Mouse (Mus musculus) neural tube, embryonic 13.5 days (tissue): ENCODE data around the gene Olfr902. TPM values are rescaled to one million over a fixed set of nuclear protein-coding genes. Genes with fewer than 3 reads are reported as not detected.

Experiments used
- polyA plus RNA-seq: library from polyadenylated mRNA; unstranded; fragments of >200 nt; fragmentation: Nextera tagmentation; extraction: Ambion mirVana; gene quantifications from 2 replicates; pipeline ENCODE4 v1.2.1, GENCODE M21; 2015

Olfr902 gene
- polyA plus RNA-seq, 1 experiment from 2014 or later = not detected

Other genes starting within 250 kb of the Olfr902 start
- not detected in 2 replicates for gene Olfr893, start 239.3 kb upstream of the Olfr902 start, polyA plus RNA-seq
- not detected in 2 replicates for gene Olfr894, start 229.6 kb upstream of the Olfr902 start, polyA plus RNA-seq
- not detected in 2 replicates for gene Olfr143, start 194.9 kb upstream of the Olfr902 start, polyA plus RNA-seq
- not detected in 2 replicates for gene Olfr895, start 179.8 kb upstream of the Olfr902 start, polyA plus RNA-seq
- not detected in 2 replicates for gene Olfr896-ps1, start 156.5 kb upstream of the Olfr902 start, polyA plus RNA-seq
- not detected in 2 replicates for gene Olfr25, start 118.6 kb upstream of the Olfr902 start, polyA plus RNA-seq
- gene Olfr898, start 99.2 kb upstream of the Olfr902 start, polyA plus RNA-seq = not detected in 2 replicates
- gene Olfr250, start 80.8 kb upstream of the Olfr902 start, polyA plus RNA-seq = not detected in 2 replicates
- gene Olfr251, start 70.6 kb upstream of the Olfr902 start, polyA plus RNA-seq = not detected in 2 replicates
- not detected in 2 replicates for gene Olfr147, start 46.0 kb upstream of the Olfr902 start, polyA plus RNA-seq
- gene Olfr901, start 18.2 kb upstream of the Olfr902 start, polyA plus RNA-seq = not detected in 2 replicates
- gene Olfr904, start 15.5 kb downstream of the Olfr902 start, polyA plus RNA-seq = not detected in 2 replicates
- gene Olfr905, start 23.5 kb downstream of the Olfr902 start, polyA plus RNA-seq = not detected in 2 replicates
- not detected in 2 replicates for gene Olfr906, start 39.4 kb downstream of the Olfr902 start, polyA plus RNA-seq
- gene Olfr907, start 48.1 kb downstream of the Olfr902 start, polyA plus RNA-seq = not detected in 2 replicates
- gene Olfr911-ps1, start 73.9 kb downstream of the Olfr902 start, polyA plus RNA-seq = not detected in 2 replicates
- gene Olfr910, start 90.2 kb downstream of the Olfr902 start, polyA plus RNA-seq = not detected in 2 replicates
- gene Olfr912, start 132.5 kb downstream of the Olfr902 start, polyA plus RNA-seq = not detected in 2 replicates
- gene Olfr913, start 145.1 kb downstream of the Olfr902 start, polyA plus RNA-seq = not detected in 2 replicates
- not detected in 2 replicates for gene Olfr914, start 157.4 kb downstream of the Olfr902 start, polyA plus RNA-seq
- gene Olfr916, start 212.2 kb downstream of the Olfr902 start, polyA plus RNA-seq = not detected in 2 replicates
- not detected in 2 replicates for gene Olfr917, start 218.2 kb downstream of the Olfr902 start, polyA plus RNA-seq
- gene Olfr918, start 226.9 kb downstream of the Olfr902 start, polyA plus RNA-seq = not detected in 2 replicates